Mouse (Mus musculus): ENCODE measurements around the gene Pfpl.

GRCm38 (mm10) chr19:12466204-12466603 is 38.5 kb downstream of the Pfpl start:
- TF ChIP-seq EP300 (IDR thresholded peaks at IDR 0.05; ENCODE audit: low read depth) (no peak), CTCF (IDR thresholded peaks at IDR 0.05; ENCODE audit: low read depth) (peak; percentile 92)

All from liver, postnatal 0 days (tissue).